Mouse (Mus musculus) bone marrow macrophage, adult 2 months (primary cell): Measurements from ENCODE around the gene Nostrin. TPM values are rescaled to one million over a fixed set of nuclear protein-coding genes. Genes with fewer than 3 reads are reported as not detected.

Source experiments
- H3K27ac ChIP-seq: 2 replicates; pipeline ENCODE4 v1.5.1; 2012; ENCODE audit warnings: low read depth, low read length; ENCODE audit not compliant: insufficient read depth
- H3K4me1 ChIP-seq: 2 replicates; pipeline ENCODE4 v1.6.1; 2012; ENCODE audit warnings: low read length; ENCODE audit not compliant: control insufficient read depth, insufficient read depth
- H3K4me3 ChIP-seq: 2 replicates; pipeline ENCODE4 v1.5.1; 2012; ENCODE audit warnings: mild to moderate bottlenecking, low read length, moderate library complexity; ENCODE audit not compliant: insufficient read depth
- CTCF ChIP-seq: IDR thresholded peaks from 2 replicates; pipeline ENCODE4 v1.5.1; 2012; ENCODE audit warnings: low read depth, mild to moderate bottlenecking, low read length, moderate library complexity
- POLR2A ChIP-seq: IDR thresholded peaks from 2 replicates; pipeline ENCODE4 v1.6.1; 2012; ENCODE audit warnings: mild to moderate bottlenecking, low read depth, low read length, borderline replicate concordance
- polyA plus RNA-seq: library from polyadenylated mRNA; stranded (reverse); fragments of >200 nt; gene quantifications from 2 replicates; pipeline ENCODE4 v1.2.4, GENCODE M21; 2012; ENCODE audit not compliant: missing spikeins, insufficient read depth, insufficient read length

Gene Nostrin
- polyA plus RNA-seq, 1 experiment: 38.4 TPM

DNA sequence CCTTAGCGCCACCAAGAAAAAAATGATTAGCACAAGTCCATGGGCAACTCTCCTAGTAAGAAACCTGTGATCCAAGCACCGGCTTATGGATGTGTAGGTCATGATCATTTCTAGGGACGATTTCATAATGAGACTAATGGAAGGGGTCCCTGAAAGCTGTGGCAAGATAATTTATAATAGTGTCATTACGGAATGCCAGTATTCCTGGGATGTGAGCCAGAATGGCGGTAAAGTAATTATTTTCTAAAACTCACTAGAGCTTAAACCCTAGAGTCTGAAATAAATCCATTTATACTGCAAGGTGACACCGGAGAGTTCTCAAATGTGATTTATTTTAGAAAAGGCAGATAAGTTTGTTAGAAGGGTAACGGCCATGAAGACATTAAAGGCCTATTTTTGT is 79.6 kb downstream of the Nostrin start:
- Histone ChIP-seq H3K4me1 (no peaks in the 10 kb centered on the region), H3K27ac (no peak overlapping the region), H3K4me3 (no peak overlapping the region)
- TF ChIP-seq CTCF (no peak), POLR2A (no peak)

DNA sequence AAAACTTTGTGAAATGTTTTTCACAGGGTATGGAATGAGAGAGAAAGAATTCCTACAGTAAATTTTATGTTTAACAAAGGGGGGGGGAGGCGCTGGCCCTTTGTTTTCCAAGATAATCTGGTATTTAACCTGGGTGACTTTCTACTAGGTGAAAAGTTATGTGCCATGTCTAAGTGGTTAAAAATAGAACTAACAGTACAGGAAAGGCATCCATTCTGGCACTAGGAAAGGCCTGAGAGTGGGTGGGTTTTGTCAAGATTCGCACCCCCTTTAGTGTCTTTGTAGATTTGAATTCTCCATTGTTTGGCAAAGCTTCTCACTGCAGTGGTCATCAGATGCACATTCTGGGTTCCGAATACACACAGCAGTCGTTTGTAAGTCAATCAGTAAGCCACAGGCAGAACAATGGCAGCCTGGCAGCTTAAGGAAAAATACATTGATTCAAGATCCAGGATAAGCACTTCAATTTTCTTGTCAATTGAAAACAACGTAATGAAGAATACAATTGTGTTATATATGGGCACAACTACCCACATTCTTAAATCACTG is 86.3 kb downstream of the Nostrin start:
- TF ChIP-seq POLR2A: no peak
- TF ChIP-seq CTCF: no peak
- Histone ChIP-seq H3K27ac (no peak overlapping the region), H3K4me3 (no peak overlapping the region)

DNA sequence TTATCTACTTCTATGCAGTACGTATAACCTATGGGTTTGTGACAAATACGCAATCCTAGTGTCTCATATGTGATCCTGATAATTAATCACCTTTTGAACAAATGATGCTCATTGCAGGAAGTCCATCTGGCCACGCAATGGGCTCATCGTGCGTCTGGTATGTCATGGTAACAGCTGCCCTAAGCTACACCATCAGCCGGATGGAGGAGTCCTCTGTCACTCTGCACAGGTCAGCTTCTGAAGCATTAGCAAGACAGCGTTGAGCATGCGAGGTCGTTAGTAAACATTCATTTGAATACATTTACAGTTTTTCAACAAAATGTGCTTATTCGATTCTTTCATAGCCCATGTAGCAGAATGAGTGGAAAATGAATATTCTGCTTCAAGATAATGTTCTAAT is 87.2 kb downstream of the Nostrin start:
- no peak overlapping the region for H3K4me3 ChIP-seq
- TF ChIP-seq CTCF (no peak), POLR2A (no peak)
- no peak overlapping the region for H3K27ac ChIP-seq
- no peaks in the 10 kb centered on the region for H3K4me1 ChIP-seq

More for the DNA sequence above, 86.3 kb downstream of the Nostrin start:
- no peaks in the 10 kb centered on the region for H3K4me1 ChIP-seq

DNA sequence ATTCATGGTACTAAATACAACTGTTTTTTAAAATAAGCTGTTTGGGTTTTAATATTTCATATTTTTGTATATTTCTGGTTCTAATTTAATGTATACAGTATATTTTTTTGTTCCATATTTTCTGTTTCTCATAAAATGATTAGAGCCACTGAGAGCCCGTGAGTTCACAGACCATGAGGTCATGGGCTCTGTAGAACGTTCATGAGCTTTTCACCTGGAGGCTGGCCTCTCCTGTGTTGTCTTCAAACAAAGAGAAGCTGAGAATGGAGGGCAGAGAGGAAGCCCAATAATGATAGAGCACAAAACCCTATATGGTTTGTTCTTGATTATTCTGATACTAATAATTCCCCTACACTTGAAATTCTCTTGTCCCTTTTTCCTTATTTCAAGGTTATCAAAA is 89.1 kb downstream of the Nostrin start:
- Histone ChIP-seq H3K4me3 (no peak overlapping the region), H3K4me1 (no peaks in the 10 kb centered on the region), H3K27ac (no peak overlapping the region)
- TF ChIP-seq CTCF (no peak), POLR2A (no peak)

DNA sequence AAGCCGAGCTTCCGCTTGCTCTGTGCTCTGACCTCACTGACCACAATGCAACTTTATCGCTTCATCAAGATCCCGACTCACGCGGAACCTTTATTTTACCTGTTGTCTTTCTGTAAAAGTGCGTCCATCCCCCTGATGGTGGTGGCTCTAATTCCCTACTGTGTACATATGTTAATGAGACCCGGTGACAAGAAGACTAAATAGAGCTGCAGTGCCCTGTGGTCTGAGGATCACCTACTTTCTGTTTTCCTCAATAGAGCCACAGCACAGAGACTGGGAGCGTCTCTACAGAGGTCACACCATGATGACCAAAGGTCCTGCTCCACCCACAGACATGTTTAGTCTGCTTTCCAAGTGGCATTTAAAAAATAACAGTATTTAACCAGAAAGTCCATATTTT is 91.3 kb downstream of the Nostrin start:
- peaks cover 3% of the 10 kb centered on the region for H3K4me1 ChIP-seq
- TF ChIP-seq CTCF: no peak
- no peak for TF ChIP-seq POLR2A
- no peak overlapping the region for H3K4me3 ChIP-seq
- no peak overlapping the region for H3K27ac ChIP-seq

DNA sequence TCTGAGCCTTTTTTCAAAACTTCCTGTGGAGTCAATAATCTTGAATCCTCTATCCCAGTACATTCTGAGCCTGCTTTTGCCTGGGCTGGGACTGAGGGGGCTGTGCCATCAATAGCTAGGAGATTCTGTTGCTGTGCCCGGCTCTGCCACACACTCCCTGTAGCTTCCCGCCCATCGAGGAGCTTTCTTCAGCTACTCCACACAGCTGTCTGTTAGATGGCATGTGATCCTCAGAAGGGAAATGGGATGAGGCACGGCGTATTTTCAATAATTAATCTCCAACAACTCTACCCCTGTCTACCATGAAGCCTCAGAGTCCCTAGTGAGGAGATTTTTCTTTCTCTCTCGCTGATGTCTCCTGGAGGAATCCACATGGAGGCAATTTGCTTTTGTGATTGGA is 93.0 kb downstream of the Nostrin start:
- H3K4me1 ChIP-seq: peaks cover 4% of the 10 kb centered on the region
- TF ChIP-seq POLR2A: no peak
- no peak for TF ChIP-seq CTCF
- no peak overlapping the region for H3K4me3 ChIP-seq
- no peak overlapping the region for H3K27ac ChIP-seq

DNA sequence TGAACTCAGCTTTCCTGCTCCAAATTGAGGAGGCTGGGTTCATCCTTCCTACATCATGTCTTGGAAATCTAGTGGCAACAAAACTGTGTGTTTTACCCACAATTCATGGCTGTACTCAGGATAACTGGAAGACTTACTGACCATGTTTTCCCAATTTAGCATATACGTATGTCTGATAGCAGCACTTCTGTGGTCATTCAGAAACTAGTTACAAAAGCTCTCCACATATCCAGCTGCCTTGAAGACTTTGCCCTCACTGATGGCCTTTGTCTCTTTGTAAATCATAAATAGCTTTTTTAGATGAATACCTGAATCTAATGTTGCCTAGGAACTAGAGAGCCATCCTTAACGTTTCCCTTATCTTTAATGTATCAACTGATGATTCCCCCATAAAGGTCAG is 94.5 kb downstream of the Nostrin start:
- Histone ChIP-seq H3K4me1 (peaks cover 4% of the 10 kb centered on the region), H3K4me3 (no peak overlapping the region), H3K27ac (no peak overlapping the region)
- no peak for TF ChIP-seq POLR2A
- TF ChIP-seq CTCF: no peak

DNA sequence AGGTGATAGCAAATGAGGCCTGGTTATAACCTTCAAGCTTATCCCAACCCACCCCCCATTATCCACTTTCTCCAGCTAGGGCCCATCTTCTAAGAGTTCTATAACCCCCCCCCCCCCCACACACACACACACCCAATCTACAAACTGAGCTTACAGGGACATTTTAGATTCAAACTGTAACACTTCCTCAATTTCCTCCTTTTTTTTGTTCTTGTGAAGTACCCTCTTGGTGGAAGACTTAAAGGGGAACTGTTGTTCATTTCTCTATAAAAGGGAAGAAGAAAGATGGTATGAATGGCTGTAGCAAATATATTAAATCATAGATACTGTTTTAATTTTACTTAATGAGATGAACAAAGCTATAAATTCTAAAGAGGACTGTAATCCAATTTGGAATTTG is 96.5 kb downstream of the Nostrin start:
- peaks cover 4% of the 10 kb centered on the region for H3K4me1 ChIP-seq
- no peak overlapping the region for H3K4me3 ChIP-seq
- no peak for TF ChIP-seq CTCF
- TF ChIP-seq POLR2A: no peak
- no peak overlapping the region for H3K27ac ChIP-seq

DNA sequence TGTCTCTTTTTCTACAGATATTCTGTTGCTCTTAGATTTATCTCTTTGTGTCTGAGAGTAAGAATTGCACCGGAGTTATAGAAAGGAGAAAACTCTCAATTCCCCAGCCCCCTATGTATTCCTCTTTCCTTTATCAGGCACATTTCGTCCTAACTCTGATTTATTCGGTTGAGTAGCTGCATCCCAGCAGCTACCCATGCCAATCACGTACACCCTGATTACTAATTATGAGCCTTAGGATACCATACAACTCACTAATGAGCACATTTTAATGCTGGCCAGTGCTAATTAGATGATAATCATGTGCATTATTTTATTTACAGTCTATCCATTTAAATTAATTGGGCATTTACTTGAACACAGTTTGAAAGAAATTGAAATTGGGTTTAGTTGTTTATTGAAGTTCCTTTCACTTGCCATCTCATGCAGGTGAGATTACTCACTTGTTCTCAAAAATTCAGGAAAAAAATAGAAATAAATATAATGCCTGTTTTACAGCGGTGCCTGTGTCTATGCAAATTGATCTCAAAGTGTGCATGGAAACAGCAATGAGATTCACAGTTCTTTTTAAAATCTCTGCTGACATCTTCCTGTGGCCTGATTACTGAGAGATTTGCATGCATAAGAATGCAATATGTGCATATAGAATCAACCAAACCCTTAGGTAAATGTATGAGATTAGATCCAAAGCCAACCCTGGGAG is 99.5 kb downstream of the Nostrin start:
- peaks cover 4% of the 10 kb centered on the region for H3K4me1 ChIP-seq
- no peak for TF ChIP-seq CTCF
- no peak for TF ChIP-seq POLR2A
- no peak overlapping the region for H3K4me3 ChIP-seq
- H3K27ac ChIP-seq: no peak overlapping the region

Other genes with a start within 250 kb of the Nostrin start
- 41.9 and 47.4 TPM in 2 replicates for gene Spc25, start 70.4 kb downstream of the Nostrin start, polyA plus RNA-seq
- not detected in 2 replicates for gene G6pc2, start 75.3 kb downstream of the Nostrin start, polyA plus RNA-seq
- not detected in 2 replicates for gene Abcb11, start 206.8 kb downstream of the Nostrin start, polyA plus RNA-seq
- gene Dhrs9, start 244.6 kb downstream of the Nostrin start, polyA plus RNA-seq: 3.0 and 3.4 TPM in 2 replicates